Mouse (Mus musculus) heart, postnatal 0 days (tissue): ENCODE results near the gene Fastkd2.

Experiments
- CTCF ChIP-seq: IDR thresholded peaks from 2 replicates; pipeline ENCODE4 v1.5.1; 2016; ENCODE audit warnings: antibody characterized with exemption, control low read depth, low read depth
- EP300 ChIP-seq: IDR thresholded peaks from 2 replicates; pipeline ENCODE4 v1.6.1; 2016; ENCODE audit warnings: antibody characterized with exemption, low read depth

- TF ChIP-seq EP300: no peak
- no peak for TF ChIP-seq CTCF
Observed at GRCm38 (mm10) chr1:63768112-63768511, 37.7 kb downstream of the Fastkd2 start.
